Mouse (Mus musculus): ENCODE data around the gene Soat2. TPM values are rescaled to one million over a fixed set of nuclear protein-coding genes. Genes with fewer than 3 reads are reported as not detected.

Gene Soat2
- total RNA-seq, 2 experiments from 2014 or later, result 0.17 TPM; not detected in 1

- peak; percentile 83 to 88 for DNase-seq
- intact Hi-C loops (cut with DNase I), result loop anchor here (1.0 kb wide), 1 partner anchor 46 kb away; no protein-coding TSS in a partner anchor
Measured at GRCm38 (mm10) chr15:102178279-102178678, 28.0 kb downstream of the Soat2 start.

GRCm38 (mm10) chr15:102179106-102179505 lies 28.8 kb downstream of the Soat2 start:
- intact Hi-C loops (cut with DNase I), result no loop called here
- DNase-seq, result no peak

- intact Hi-C loops (cut with DNase I), result no loop called here
- no peak for DNase-seq
Measured at GRCm38 (mm10) chr15:102179924-102180323, 29.6 kb downstream of the Soat2 start.

GRCm38 (mm10) chr15:102183076-102183475 lies 32.8 kb downstream of the Soat2 start:
- intact Hi-C loops (cut with DNase I), result no loop called here
- DNase-seq, result no peak

GRCm38 (mm10) chr15:102186239-102186638 lies 35.9 kb downstream of the Soat2 start:
- DNase-seq, result no peak
- intact Hi-C loops (cut with DNase I), result no loop called here

GRCm38 (mm10) chr15:102188096-102188495 lies 37.8 kb downstream of the Soat2 start:
- intact Hi-C loops (cut with DNase I), result no loop called here
- peak; percentile 58 to 67 for DNase-seq

GRCm38 (mm10) chr15:102188883-102189282 lies 38.6 kb downstream of the Soat2 start:
- DNase-seq, result no peak
- intact Hi-C loops (cut with DNase I), result no loop called here

GRCm38 (mm10) chr15:102191699-102192098 lies 41.4 kb downstream of the Soat2 start:
- intact Hi-C loops (cut with DNase I), result no loop called here

GRCm38 (mm10) chr15:102192271-102192812 lies 42.0 kb downstream of the Soat2 start:
- DNase-seq, result no peak
- intact Hi-C loops (cut with DNase I), result no loop called here

More at GRCm38 (mm10) chr15:102191699-102192098, 41.4 kb downstream of the Soat2 start:
- no peak for DNase-seq

- intact Hi-C loops (cut with DNase I), result no loop called here
Measured at GRCm38 (mm10) chr15:102192820-102193386, 42.6 kb downstream of the Soat2 start.

GRCm38 (mm10) chr15:102193652-102194051 lies 43.3 kb downstream of the Soat2 start:
- intact Hi-C loops (cut with DNase I), result no loop called here
- DNase-seq, result no peak

More at GRCm38 (mm10) chr15:102192820-102193386, 42.6 kb downstream of the Soat2 start:
- no peak for DNase-seq

GRCm38 (mm10) chr15:102194439-102194838 lies 44.1 kb downstream of the Soat2 start:
- intact Hi-C loops (cut with DNase I), result no loop called here
- no peak for DNase-seq

- intact Hi-C loops (cut with DNase I), result no loop called here
- DNase-seq, result no peak
Measured at GRCm38 (mm10) chr15:102195373-102195772, 45.0 kb downstream of the Soat2 start.

GRCm38 (mm10) chr15:102198841-102199240 lies 48.5 kb downstream of the Soat2 start:
- no peak for DNase-seq
- intact Hi-C loops (cut with DNase I), result no loop called here

- intact Hi-C loops (cut with DNase I), result no loop called here
- peak; percentile 94 to 96 for DNase-seq
Measured at GRCm38 (mm10) chr15:102202971-102203834, 52.9 kb downstream of the Soat2 start, which contains the start of gene Zfp740. TSS of gene Zfp740 (plus strand) at chr15:102203249.

- intact Hi-C loops (cut with DNase I), result no loop called here
Measured at GRCm38 (mm10) chr15:102203835-102204381, 53.6 kb downstream of the Soat2 start.

GRCm38 (mm10) chr15:102204674-102205505 lies 54.6 kb downstream of the Soat2 start, which contains the start of gene Csad:
TSS of gene Csad (minus strand) at chr15:102204724.
- DNase-seq, result no peak
- intact Hi-C loops (cut with DNase I), result no loop called here

More at GRCm38 (mm10) chr15:102203835-102204381, 53.6 kb downstream of the Soat2 start:
- DNase-seq, result peak; percentile 78 to 84

GRCm38 (mm10) chr15:102205779-102206178 lies 55.5 kb downstream of the Soat2 start:
- intact Hi-C loops (cut with DNase I), result no loop called here
- DNase-seq, result no peak

GRCm38 (mm10) chr15:102207351-102207750 lies 57.0 kb downstream of the Soat2 start:
- intact Hi-C loops (cut with DNase I), result no loop called here
- DNase-seq, result no peak

GRCm38 (mm10) chr15:102208092-102208561 lies 57.8 kb downstream of the Soat2 start:
- no peak for DNase-seq
- intact Hi-C loops (cut with DNase I), result no loop called here

Measured in heart, postnatal 14 days (tissue).